Mouse (Mus musculus) forelimb bud, embryonic 11.5 days (tissue): Measurements from ENCODE around the gene Rpl36al.

Source experiments
- DNase-seq: peaks from one replicate; pipeline ENCODE4 v3.0.0-alpha.2; 2012; ENCODE audit warnings: low read depth, low spot score

Rpl36al gene

DNA sequence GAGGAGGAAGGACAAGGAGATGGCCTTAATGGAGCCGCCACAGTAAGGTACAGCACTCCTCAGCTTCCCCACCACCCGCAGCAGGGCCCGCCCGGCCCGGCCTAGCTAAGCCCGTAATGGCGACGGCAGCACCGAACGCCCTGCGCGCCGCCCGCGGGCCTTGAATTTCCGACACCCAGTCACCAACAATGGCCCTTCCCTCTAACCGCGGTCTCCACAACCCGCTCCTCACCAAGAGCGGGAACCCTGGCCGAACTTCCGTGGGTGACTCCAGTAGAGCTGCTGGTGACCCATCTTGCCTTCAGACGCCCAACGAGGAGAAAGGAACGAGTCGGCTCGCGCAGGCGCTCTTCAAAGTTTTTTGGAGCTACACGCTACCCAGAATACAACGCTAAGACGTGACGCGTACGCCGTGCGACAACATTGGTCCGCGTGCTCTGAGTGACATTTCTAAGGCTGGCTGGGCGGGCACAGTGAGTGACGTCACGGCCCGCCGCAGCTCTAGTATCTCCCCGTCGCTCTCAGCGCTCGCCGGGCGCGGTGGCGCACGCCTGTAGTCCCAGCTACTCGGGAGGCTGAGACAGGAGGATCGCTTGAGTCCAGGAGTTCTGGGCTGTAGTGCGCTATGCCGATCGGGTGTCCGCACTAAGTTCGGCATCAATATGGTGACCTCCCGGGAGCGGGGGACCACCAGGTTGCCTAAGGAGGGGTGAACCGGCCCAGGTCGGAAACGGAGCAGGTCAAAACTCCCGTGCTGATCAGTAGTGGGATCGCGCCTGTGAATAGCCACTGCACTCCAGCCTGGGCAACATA lies 24.9 kb downstream of the Rpl36al start, which contains the start of gene Rps29:
TSS of gene Rps29 (minus strand) at position 422 of the 813 bp plus-strand sequence.
- DNase-seq, result peak; percentile 100

DNA sequence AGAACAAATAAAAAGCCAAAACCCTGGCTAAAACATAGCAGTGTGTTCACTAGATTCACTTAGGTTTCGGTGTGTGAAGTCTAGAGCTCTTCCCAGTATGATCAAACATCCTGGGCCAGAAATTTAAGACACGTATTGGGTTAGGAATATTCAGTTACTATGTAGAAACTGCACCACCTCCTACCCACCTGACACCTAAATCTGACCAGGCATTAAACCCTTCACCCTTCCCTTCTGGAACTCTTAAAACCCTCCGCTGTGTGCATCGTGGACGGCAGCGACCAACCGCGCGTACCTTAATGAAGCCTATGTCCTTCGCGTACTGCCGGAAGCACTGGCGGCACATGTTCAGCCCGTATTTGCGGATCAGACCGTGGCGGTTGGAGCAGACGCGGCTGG lies 25.5 kb downstream of the Rpl36al start:
- DNase-seq, result no peak

DNA sequence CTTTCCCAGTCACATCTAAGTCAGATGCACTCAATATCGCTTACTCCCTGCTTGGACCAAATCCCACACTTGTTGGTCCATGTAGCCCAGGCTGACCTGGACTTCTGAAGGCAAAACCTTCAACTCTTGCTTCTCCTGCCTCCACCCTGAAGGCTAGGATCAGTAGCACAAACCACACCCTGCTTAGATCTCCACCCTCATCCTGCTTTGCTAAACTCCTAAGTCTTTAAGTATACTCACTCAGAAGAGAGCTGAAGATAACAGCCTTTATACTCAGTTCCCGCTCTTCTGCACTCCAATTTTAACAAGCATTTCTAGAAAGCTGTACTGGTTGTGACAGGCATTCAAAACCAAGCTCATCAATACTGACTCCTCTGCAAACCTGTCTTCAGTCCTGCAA lies 26.8 kb downstream of the Rpl36al start:
- no peak for DNase-seq

GRCm38 (mm10) chr12:69156436-69156835 lies 27.4 kb downstream of the Rpl36al start:
- no peak for DNase-seq

- DNase-seq, result no peak
Measured at GRCm38 (mm10) chr12:69155923-69156322, 28.0 kb downstream of the Rpl36al start.

GRCm38 (mm10) chr12:69150049-69150448 lies 33.8 kb downstream of the Rpl36al start:
- DNase-seq, result no peak

DNA sequence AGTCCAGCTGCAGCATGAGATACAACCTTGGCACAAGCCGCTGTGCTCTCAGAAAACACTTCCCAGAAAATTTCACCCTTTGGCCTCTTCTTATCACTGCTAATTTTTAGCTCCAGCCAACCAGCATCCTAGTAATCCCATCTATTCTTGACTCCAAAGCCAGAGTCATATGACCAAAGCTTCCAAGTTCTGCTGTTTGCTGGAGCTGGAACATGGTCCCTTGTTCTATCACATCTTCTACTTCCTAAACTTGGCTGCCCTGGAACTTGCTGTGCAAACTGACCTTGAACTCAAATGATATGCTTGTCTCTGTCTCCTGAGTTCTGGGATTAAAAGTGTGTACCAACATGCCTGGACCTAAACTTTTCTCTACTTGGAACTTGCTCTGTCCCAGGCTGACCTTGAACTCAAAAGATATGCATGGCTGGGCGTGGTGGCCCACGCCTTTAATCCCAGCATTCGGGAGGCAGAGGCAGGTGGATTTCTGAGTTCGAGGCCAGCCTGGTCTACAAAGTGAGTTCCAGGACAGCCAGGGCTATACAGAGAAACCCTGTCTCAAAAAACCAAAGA lies 36.6 kb downstream of the Rpl36al start:
- DNase-seq, result no peak

- DNase-seq, result no peak
Measured at GRCm38 (mm10) chr12:69143460-69143859, 40.4 kb downstream of the Rpl36al start.

GRCm38 (mm10) chr12:69139841-69140240 lies 44.0 kb downstream of the Rpl36al start:
- DNase-seq, result no peak

- DNase-seq, result no peak
Measured at GRCm38 (mm10) chr12:69139201-69139600, 44.7 kb downstream of the Rpl36al start.
